Mouse (Mus musculus) thymus, adult 2 months (tissue): ENCODE results near the gene Atp1b2. TPM values are rescaled to one million over a fixed set of nuclear protein-coding genes. Genes with fewer than 3 reads are reported as not detected.

Source experiments
- DNase-seq: peaks from one replicate; pipeline ENCODE4 v3.0.0; 2021
- H3K27ac ChIP-seq: fragments of 200-500 bp; 2 replicates; pipeline ENCODE4 v1.5.1; 2012; ENCODE audit warnings: low read length, control low read depth; ENCODE audit not compliant: control insufficient read depth, insufficient read depth
- H3K27me3 ChIP-seq: fragments of 200-500 bp; 2 replicates; pipeline ENCODE4 v1.6.1; 2012; ENCODE audit warnings: mild to moderate bottlenecking, low read length, moderate library complexity, mixed read lengths; ENCODE audit not compliant: control insufficient read depth, insufficient read depth
- H3K36me3 ChIP-seq: fragments of 200-500 bp; 2 replicates; pipeline ENCODE4 v1.6.1; 2012; ENCODE audit warnings: mild to moderate bottlenecking, low read length, moderate library complexity; ENCODE audit not compliant: control insufficient read depth, insufficient read depth
- H3K4me1 ChIP-seq: fragments of 200-500 bp; replicated peaks from 2 replicates; pipeline ENCODE4 v1.6.1; 2012; ENCODE audit warnings: low read length; ENCODE audit not compliant: control insufficient read depth, insufficient read depth
- H3K4me3 ChIP-seq: fragments of 200-500 bp; 2 replicates; pipeline ENCODE4 v1.5.1; 2012; ENCODE audit warnings: mild to moderate bottlenecking, low read length, control low read depth, moderate library complexity; ENCODE audit not compliant: control insufficient read depth, insufficient read depth
- CTCF ChIP-seq: fragments of 200-500 bp; IDR thresholded peaks from 2 replicates; pipeline ENCODE4 v1.5.1; 2012; ENCODE audit warnings: mild to moderate bottlenecking, control low read depth, low read length, moderate library complexity, borderline replicate concordance; ENCODE audit not compliant: control insufficient read depth, poor library complexity, insufficient read depth; ENCODE audit errors: extremely low read depth
- POLR2A ChIP-seq: fragments of 200-500 bp; IDR thresholded peaks from 2 replicates; pipeline ENCODE4 v1.6.1; 2012; ENCODE audit warnings: mild to moderate bottlenecking, low read length, control low read depth, moderate library complexity; ENCODE audit not compliant: control insufficient read depth, poor library complexity, insufficient read depth; ENCODE audit errors: extremely low read depth
- WGBS: fragments of 180-500 bp; shearing (Covaris S2); methylation state at CpG from one replicate; pipeline ENCODE4 v1.1.7; 2018; 5-methylcytosine and 5-hydroxymethylcytosine counted together
- polyA plus RNA-seq: library from polyadenylated mRNA; depleted of rRNA; stranded (reverse); fragments of >200 nt; gene quantifications from 2 replicates; pipeline ENCODE4 v1.2.3, GENCODE M21; 2012

The Atp1b2 gene
- polyA plus RNA-seq, 1 experiment, result 4.2 TPM

GRCm38 (mm10) chr11:69603516-69603915, 2.2 kb downstream of the Atp1b2 start:
- no peak overlapping the region for H3K27ac ChIP-seq
- TF ChIP-seq POLR2A (no peak), CTCF (no peak)
- peaks cover 6% of the 10 kb centered on the region; the same call in 1 of the 2 replicates for H3K27me3 ChIP-seq
- H3K4me3 ChIP-seq, result no peak overlapping the region
- peaks cover 17% of the 10 kb centered on the region for H3K4me1 ChIP-seq
- H3K36me3 ChIP-seq, result no peaks in the 10 kb centered on the region
- WGBS, result 84% methylated on average over 8 of the region's 8 CpGs
- DNase-seq, result no peak

GRCm38 (mm10) chr11:69601768-69602167, 4.0 kb downstream of the Atp1b2 start:
- no peak for TF ChIP-seq POLR2A
- TF ChIP-seq CTCF, result no peak
- 93% methylated on average over 3 of the region's 3 CpGs for WGBS
- peaks cover 6% of the 10 kb centered on the region; the same call in 1 of the 2 replicates for H3K27me3 ChIP-seq
- H3K27ac ChIP-seq, result no peak overlapping the region
- no peak for DNase-seq
- H3K4me1 ChIP-seq, result peaks cover 17% of the 10 kb centered on the region
- no peaks in the 10 kb centered on the region for H3K36me3 ChIP-seq
- no peak overlapping the region for H3K4me3 ChIP-seq

GRCm38 (mm10) chr11:69600098-69600497, 5.6 kb downstream of the Atp1b2 start:
- WGBS, result 85% methylated on average over 6 of the region's 6 CpGs
- peaks cover 5% of the 10 kb centered on the region; the same call in 1 of the 2 replicates for H3K4me1 ChIP-seq
- H3K27ac ChIP-seq, result no peak overlapping the region
- no peak overlapping the region for H3K4me3 ChIP-seq
- H3K36me3 ChIP-seq, result no peaks in the 10 kb centered on the region
- H3K27me3 ChIP-seq, result peaks cover 6% of the 10 kb centered on the region; the same call in 1 of the 2 replicates
- no peak for DNase-seq
- TF ChIP-seq POLR2A, result no peak
- no peak for TF ChIP-seq CTCF

DNA sequence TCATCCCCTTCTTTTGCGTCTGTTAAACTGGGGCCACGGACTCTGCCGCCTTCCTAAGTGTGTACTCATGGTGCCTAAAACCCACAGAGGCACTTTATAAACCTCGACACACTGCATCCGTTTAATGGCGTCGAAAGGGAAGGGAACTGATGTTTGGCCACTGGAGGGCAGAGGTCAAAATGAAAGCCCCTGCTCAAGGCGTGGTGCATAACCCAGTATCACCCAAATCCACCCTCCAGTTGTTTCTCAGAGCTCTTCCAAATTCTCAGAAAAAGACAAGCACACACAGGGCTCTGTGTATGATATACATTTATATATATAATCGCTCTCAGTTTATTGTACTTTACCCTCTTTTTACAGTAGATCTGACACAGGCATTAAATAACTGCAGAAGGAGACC, 6.3 kb downstream of the Atp1b2 start:
- 22% methylated on average over 9 of the region's 9 CpGs for WGBS
- H3K4me1 ChIP-seq, result no peaks in the 10 kb centered on the region
- no peaks in the 10 kb centered on the region for H3K36me3 ChIP-seq

DNA sequence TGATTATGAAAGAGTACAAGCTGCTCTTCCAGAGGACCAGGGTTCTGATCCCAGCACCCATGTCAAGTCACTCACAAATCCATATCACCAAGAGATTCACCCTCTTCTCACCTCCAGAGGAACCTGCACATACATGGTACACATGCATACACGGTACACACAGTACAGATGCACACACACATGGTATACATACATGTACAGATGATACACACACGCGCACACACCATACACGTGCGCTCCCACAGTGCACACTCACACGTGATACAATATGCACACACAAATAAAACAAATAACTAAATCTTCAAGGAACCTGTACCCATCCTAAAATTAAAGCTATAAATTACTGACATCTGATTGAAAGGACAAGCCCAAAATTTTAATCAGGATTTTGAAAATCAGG, 10.9 kb downstream of the Atp1b2 start:
- TF ChIP-seq CTCF, result no peak
- TF ChIP-seq POLR2A, result no peak
- Histone ChIP-seq H3K4me1 (no peaks in the 10 kb centered on the region), H3K27me3 (no peaks in the 10 kb centered on the region), H3K27ac (no peak overlapping the region), H3K4me3 (no peak overlapping the region), H3K36me3 (peaks cover 26% of the 10 kb centered on the region)
- WGBS, result 96% methylated on average over 6 of the region's 6 CpGs
- DNase-seq, result no peak

More for the DNA sequence above, 6.3 kb downstream of the Atp1b2 start:
- H3K4me3 ChIP-seq, result no peak overlapping the region
- DNase-seq, result no peak
- H3K27ac ChIP-seq, result no peak overlapping the region
- TF ChIP-seq CTCF (no peak), POLR2A (no peak)
- peaks cover 5% of the 10 kb centered on the region; the same call in 1 of the 2 replicates for H3K27me3 ChIP-seq

DNA sequence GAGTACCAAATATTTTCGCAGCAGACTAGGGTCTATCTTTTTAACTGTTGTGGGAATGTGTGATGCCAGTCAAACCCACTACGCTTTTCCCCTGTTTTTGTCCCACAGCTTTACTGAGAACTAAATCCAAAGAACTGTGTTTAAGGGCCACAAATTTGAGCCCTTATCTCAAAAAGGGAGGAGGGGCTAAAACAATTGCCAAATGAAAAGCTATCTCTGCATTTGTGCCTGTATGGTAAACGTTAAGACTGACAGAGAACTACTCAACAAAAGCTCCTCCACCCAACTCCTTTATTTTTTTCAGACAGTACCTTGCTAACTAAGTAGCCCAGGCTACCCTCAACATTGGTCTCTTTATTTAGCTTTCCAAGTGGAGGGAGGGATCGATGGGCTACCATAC, 12.9 kb downstream of the Atp1b2 start:
- peaks cover 46% of the 10 kb centered on the region for H3K36me3 ChIP-seq
- H3K4me1 ChIP-seq, result no peaks in the 10 kb centered on the region
- TF ChIP-seq POLR2A, result no peak
- TF ChIP-seq CTCF, result no peak
- no peak for DNase-seq
- no peaks in the 10 kb centered on the region for H3K27me3 ChIP-seq
- 88% methylated on average over 4 of the region's 4 CpGs for WGBS
- no peak overlapping the region for H3K4me3 ChIP-seq
- no peak overlapping the region for H3K27ac ChIP-seq
